Mouse (Mus musculus) midbrain, embryonic 14.5 days (tissue): ENCODE results near the gene Dcaf7. TPM values are rescaled to one million over a fixed set of nuclear protein-coding genes. Genes with fewer than 3 reads are reported as not detected.
"Not testable (repeated sequence)": the region's sequence is repeated elsewhere in the genome, so short reads cannot be mapped to it uniquely, and the experiment has no call there.

Experiments
- ATAC-seq: fragments of 200-750 bp; cut with Nextera tagmentation; 2 replicates; pipeline ENCODE4 v1.8.0; 2017; ENCODE audit warnings: moderate number of reproducible peaks, moderate library complexity; ENCODE audit not compliant: low FRiP score, low TSS enrichment
- DNase-seq: peaks from one replicate; pipeline ENCODE4 v3.0.0-alpha.2; 2015
- H3K27ac ChIP-seq: fragments of 300-500 bp; sonication (generic); replicated peaks from 2 replicates; pipeline ENCODE4 v1.5.1; 2014; ENCODE audit warnings: mild to moderate bottlenecking, low read depth, low read length, moderate library complexity
- H3K27me3 ChIP-seq: fragments of 300-500 bp; sonication (generic); 2 replicates; pipeline ENCODE4 v1.6.1; 2014; ENCODE audit warnings: low read length, control low read depth, mixed read lengths; ENCODE audit not compliant: control insufficient read depth, insufficient read depth
- H3K36me3 ChIP-seq: fragments of 300-500 bp; sonication (generic); 2 replicates; pipeline ENCODE4 v1.6.1; 2014; ENCODE audit warnings: low read length, control low read depth; ENCODE audit not compliant: control insufficient read depth, insufficient read depth
- H3K4me1 ChIP-seq: fragments of 300-500 bp; sonication (generic); 2 replicates; pipeline ENCODE4 v1.6.1; 2014; ENCODE audit warnings: mild to moderate bottlenecking, antibody characterized with exemption, low read length, control low read depth; ENCODE audit not compliant: control insufficient read depth, insufficient read depth
- H3K4me2 ChIP-seq: fragments of 300-500 bp; sonication (generic); 2 replicates; pipeline ENCODE4 v1.6.1; 2014; ENCODE audit warnings: mild to moderate bottlenecking, low read length, moderate library complexity
- H3K4me3 ChIP-seq: fragments of 300-500 bp; sonication (generic); replicated peaks from 2 replicates; pipeline ENCODE4 v1.5.1; 2014; ENCODE audit warnings: low read depth, low read length
- H3K9ac ChIP-seq: fragments of 300-500 bp; sonication (generic); replicated peaks from 2 replicates; pipeline ENCODE4 v1.6.1; 2014; ENCODE audit warnings: mild to moderate bottlenecking, low read length, moderate library complexity
- H3K9me3 ChIP-seq: fragments of 300-500 bp; sonication (generic); 2 replicates; pipeline ENCODE4 v1.6.1; 2016; ENCODE audit warnings: low read length, control low read depth, mixed read lengths; ENCODE audit not compliant: control insufficient read depth
- WGBS: fragments of 180-500 bp; shearing (Covaris S2); extraction: QIAGEN DNeasy Blood & Tissue Kit; methylation state at CpG from one replicate; pipeline ENCODE4 v1.1.7; 2014; 5-methylcytosine and 5-hydroxymethylcytosine counted together
- polyA plus RNA-seq: library from polyadenylated mRNA; unstranded; fragments of >200 nt; fragmentation: Nextera tagmentation; extraction: Ambion mirVana; gene quantifications from 2 replicates; pipeline ENCODE4 v1.2.1, GENCODE M21; 2014

The Dcaf7 gene
- polyA plus RNA-seq, 1 experiment from 2014 or later: 153 TPM

DNA sequence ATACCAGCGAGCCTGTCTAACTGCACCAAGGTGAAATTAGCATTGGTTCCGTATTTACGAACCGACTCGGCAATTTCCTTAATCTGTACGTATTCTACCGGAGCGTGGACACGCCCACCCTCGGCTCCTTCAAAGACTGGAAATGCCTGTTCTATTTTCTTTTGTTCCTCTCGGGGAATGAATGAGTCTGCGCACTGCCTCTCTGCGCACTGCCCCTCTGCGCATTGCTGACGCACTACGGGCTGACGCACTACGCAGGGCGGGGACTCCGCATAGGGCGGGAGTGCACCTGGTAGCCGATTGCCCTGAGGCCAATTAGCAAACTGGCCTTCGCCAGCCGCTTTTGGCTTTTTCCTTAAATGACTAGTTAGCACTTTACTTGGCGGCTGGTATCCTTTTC, 4.6 kb upstream of the Dcaf7 start:
- WGBS: 48% methylated on average over 6 of the region's 25 CpGs
- not testable (repeated sequence) for DNase-seq

DNA sequence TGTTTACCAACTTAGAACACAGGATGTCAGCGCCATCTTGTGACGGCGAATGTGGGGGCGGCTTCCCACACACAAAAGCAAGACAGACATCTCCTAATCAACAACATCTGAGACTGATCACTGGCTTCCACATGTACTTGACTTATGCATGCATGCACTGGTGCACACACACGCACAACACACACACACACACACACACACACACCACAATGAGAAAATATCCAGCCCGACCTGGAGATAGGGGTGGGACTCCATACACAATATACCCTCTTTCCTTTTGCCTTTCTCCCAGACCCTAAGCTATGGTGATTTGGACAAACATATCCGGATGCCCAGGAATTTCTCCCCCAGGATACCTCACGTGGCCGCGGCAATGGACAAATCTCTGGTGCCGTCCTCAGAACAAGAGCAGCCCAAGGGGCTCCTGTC, 3.2 kb upstream of the Dcaf7 start:
- Histone ChIP-seq H3K4me3 (0 out of 2 replicates have a peak overlapping the region, but pooled peaks have one; percentile 15), H3K9ac (no peak overlapping the region; the same call in 1 of the 2 replicates), H3K27ac (peak overlapping the region; percentile 74; the same call in 1 of the 2 replicates), H3K27me3 (no peaks in the 10 kb centered on the region), H3K36me3 (no peaks in the 10 kb centered on the region), H3K9me3 (no peaks in the 10 kb centered on the region), H3K4me1 (peaks cover 19% of the 10 kb centered on the region; the same call in 1 of the 2 replicates), H3K4me2 (peak overlapping the region; percentile 43)
- ATAC-seq: no peak
- WGBS: 31% methylated on average over 11 of the region's 11 CpGs
- peak; percentile 47 for DNase-seq

More for the DNA sequence above, 4.6 kb upstream of the Dcaf7 start:
- Histone ChIP-seq H3K27ac (peak overlapping the region; percentile 75), H3K4me3 (peak overlapping the region; percentile 28)
- ATAC-seq, H3K4me1 ChIP-seq, H3K9ac ChIP-seq, H3K36me3 ChIP-seq, H3K27me3 ChIP-seq, H3K9me3 ChIP-seq, H3K4me2 ChIP-seq: not testable (repeated sequence)

DNA sequence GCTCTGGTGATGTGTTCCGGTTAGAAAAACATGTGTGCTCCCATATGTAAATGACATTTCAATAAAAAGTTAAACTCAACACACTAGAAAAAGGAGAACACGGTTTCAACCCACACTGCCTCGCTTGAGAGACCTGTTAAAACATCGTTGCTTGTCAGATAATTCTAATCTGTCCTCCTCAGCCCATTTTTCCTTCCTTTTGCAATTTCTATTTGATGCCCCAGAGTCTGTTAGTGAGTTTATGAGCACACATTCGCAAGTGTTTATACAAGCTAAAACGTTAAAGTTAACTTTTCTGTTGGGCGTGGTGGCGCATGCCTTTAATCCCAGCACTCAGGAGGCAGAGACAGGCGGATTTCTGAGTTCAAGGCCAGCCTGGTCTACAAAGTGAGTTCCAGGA, 1.7 kb upstream of the Dcaf7 start:
- 88% methylated on average over 9 of the region's 9 CpGs for WGBS
- Histone ChIP-seq H3K9me3 (no peaks in the 10 kb centered on the region), H3K27ac (no peak overlapping the region), H3K27me3 (no peaks in the 10 kb centered on the region), H3K4me2 (no peak overlapping the region), H3K36me3 (no peaks in the 10 kb centered on the region), H3K9ac (no peak overlapping the region), H3K4me3 (no peak overlapping the region), H3K4me1 (peaks cover 24% of the 10 kb centered on the region; the same call in 1 of the 2 replicates)
- ATAC-seq (no peak), DNase-seq (no peak)

DNA sequence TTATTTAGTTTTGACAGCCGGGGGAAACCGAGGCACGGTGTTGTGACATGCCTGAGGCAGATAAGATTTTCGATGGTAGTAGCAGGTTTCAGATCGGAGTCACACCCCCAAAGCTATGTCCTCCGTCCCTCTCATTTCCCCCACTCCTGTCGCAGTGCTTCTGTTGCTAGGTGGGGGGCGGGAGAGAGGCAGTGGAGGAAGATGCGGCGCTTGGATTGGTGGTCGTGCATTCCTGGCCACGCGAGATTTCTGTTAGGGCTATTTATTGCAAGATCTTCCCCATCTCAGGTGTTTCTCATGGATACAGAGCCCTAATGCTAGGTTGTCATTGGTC, 713 bp downstream of the Dcaf7 start:
- Histone ChIP-seq H3K4me3 (peak overlapping the region; percentile 92), H3K9me3 (no peaks in the 10 kb centered on the region), H3K27me3 (no peaks in the 10 kb centered on the region), H3K4me1 (peaks cover 26% of the 10 kb centered on the region; the same call in 1 of the 2 replicates), H3K36me3 (no peaks in the 10 kb centered on the region), H3K4me2 (peak overlapping the region; percentile 81), H3K27ac (peak overlapping the region; percentile 90), H3K9ac (peak overlapping the region; percentile 87)
- peak; percentile 28; the same call in 1 of the 2 replicates for ATAC-seq
- DNase-seq: peak; percentile 85
- 0% methylated on average over 13 of the region's 13 CpGs for WGBS

DNA sequence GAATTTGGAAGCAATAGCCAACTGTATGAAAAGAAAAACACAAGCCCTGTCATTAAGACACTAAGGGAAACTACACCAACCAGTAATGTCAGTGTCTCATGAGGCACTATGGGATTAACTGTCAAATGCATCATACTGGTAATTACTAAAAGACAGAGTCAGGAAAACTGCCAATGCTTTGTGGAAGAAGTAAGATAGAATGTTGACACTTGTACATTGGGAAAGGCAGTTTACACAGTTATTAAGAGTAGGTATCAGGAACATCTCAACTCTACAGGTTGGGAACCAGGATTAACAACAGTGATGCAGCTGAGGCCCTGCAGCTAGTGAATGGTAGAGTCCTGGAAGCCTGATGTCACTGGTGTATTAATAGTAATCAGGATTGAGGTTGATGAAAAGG, 7.7 kb downstream of the Dcaf7 start:
- no peak for ATAC-seq
- no peak overlapping the region for H3K4me3 ChIP-seq
- H3K36me3 ChIP-seq: peaks cover 30% of the 10 kb centered on the region
- no peak overlapping the region for H3K9ac ChIP-seq
- no peaks in the 10 kb centered on the region for H3K27me3 ChIP-seq
- H3K4me1 ChIP-seq: 0 out of 2 replicates have a peak, but pooled peaks cover 2% of the 10 kb centered on the region
- no peaks in the 10 kb centered on the region for H3K9me3 ChIP-seq
- H3K4me2 ChIP-seq: no peak overlapping the region
- H3K27ac ChIP-seq: no peak overlapping the region
- DNase-seq: no peak

DNA sequence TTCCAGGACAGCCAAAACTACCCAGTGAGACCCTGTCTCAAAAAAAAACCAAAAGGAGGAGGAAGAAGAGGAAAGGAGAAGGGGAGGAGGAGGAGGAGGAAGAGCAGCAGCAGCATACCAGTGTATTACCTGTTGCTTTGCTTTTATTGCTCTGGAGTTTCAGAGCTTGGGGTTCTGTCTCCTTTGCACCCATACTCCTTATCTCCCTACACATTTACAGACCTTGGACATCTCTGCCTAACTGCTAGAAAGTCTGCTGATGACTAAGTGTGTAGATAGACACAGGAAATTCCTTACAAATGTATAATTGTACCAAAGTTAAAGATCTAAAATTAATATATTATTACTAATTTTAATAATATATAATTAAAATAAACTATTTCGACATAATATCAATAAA, 8.6 kb downstream of the Dcaf7 start:
- DNase-seq (no peak), ATAC-seq (no peak)
- Histone ChIP-seq H3K4me2 (no peak overlapping the region), H3K27ac (no peak overlapping the region), H3K4me3 (no peak overlapping the region), H3K36me3 (peaks cover 37% of the 10 kb centered on the region), H3K9ac (no peak overlapping the region), H3K9me3 (no peaks in the 10 kb centered on the region), H3K4me1 (0 out of 2 replicates have a peak, but pooled peaks cover 2% of the 10 kb centered on the region), H3K27me3 (no peaks in the 10 kb centered on the region)
- 96% methylated on average over 1 of the region's 1 CpGs for WGBS

DNA sequence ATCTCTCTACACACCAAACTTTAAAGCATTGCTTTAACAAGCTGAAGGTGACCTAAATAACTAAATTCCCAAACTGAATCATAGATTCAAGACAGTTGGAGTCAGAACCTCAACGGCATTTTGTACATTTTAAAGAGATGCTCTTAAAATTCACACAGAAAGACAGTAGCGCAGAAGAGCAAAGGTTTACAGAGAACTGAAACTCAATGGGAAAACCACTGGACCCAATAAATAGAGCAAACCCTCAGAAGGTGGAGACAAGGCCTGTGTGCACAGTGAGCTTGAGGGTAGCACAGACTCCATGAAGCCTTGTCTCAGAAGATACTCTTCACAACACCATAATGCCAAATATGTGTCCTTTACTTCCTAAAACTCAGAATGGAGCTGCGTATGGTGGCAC, 9.1 kb downstream of the Dcaf7 start:
- Histone ChIP-seq H3K36me3 (peaks cover 42% of the 10 kb centered on the region), H3K9ac (no peak overlapping the region), H3K4me2 (no peak overlapping the region), H3K27me3 (no peaks in the 10 kb centered on the region), H3K27ac (no peak overlapping the region), H3K4me3 (no peak overlapping the region), H3K4me1 (no peaks in the 10 kb centered on the region), H3K9me3 (no peaks in the 10 kb centered on the region)
- ATAC-seq (no peak), DNase-seq (no peak)
- 97% methylated on average over 3 of the region's 3 CpGs for WGBS

DNA sequence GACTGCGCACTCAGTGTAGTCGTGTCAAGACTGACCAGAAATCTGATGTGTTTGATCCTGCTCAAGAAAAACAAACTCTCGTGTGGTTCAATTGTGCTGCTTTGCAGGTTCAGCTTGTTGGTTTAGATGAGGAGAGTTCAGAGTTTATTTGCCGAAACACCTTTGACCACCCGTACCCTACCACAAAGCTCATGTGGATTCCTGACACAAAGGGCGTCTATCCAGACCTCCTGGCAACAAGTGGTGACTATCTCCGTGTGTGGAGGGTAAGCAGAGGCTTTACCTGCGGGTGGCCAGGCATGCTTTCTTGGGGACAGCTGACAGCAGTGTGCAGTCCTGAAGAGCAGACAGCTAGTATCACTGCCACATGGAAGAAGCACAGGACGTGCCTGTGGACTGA, 9.9 kb downstream of the Dcaf7 start:
- ATAC-seq (no peak), DNase-seq (no peak)
- Histone ChIP-seq H3K27ac (no peak overlapping the region), H3K9ac (no peak overlapping the region), H3K27me3 (no peaks in the 10 kb centered on the region), H3K4me3 (no peak overlapping the region), H3K36me3 (peaks cover 50% of the 10 kb centered on the region), H3K4me1 (no peaks in the 10 kb centered on the region), H3K9me3 (no peaks in the 10 kb centered on the region), H3K4me2 (no peak overlapping the region)
- 88% methylated on average over 9 of the region's 9 CpGs for WGBS

DNA sequence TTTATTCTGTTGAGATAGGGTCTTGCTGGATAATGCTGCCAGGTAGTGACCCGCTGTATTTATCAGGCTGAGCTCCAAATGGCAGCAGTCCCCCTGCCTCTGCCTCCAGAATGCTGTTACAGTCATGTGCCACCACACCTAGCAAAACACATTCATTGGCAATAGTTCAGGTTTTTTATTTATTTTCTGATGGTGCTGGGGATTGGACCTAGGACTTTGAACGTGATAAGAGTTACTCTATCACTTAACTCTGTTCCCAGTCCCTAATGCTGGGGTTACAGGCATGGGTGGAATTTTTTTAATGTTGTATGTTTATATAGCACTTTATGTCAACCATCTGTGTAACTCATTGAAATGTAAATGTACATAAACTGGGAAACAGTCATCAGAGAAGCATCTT, 17.2 kb downstream of the Dcaf7 start:
- Histone ChIP-seq H3K4me3 (no peak overlapping the region), H3K9ac (no peak overlapping the region), H3K36me3 (peaks cover 94% of the 10 kb centered on the region), H3K4me1 (no peaks in the 10 kb centered on the region), H3K9me3 (no peaks in the 10 kb centered on the region), H3K27me3 (no peaks in the 10 kb centered on the region), H3K4me2 (no peak overlapping the region), H3K27ac (no peak overlapping the region)
- ATAC-seq (no peak), DNase-seq (no peak)
- 96% methylated on average over 2 of the region's 2 CpGs for WGBS
